Mouse (Mus musculus) small intestine, adult 2 months (tissue): ENCODE results near the gene Galm.

Source experiments
- CTCF ChIP-seq: fragments of 200-500 bp; IDR thresholded peaks from 2 replicates; pipeline ENCODE4 v1.5.1; 2012; ENCODE audit warnings: low read depth, mild to moderate bottlenecking, control low read depth, inconsistent platforms, low read length, moderate library complexity, mixed read lengths; ENCODE audit not compliant: insufficient replicate concordance, insufficient read length; ENCODE audit errors: extremely low read depth
- POLR2A ChIP-seq: fragments of 200-500 bp; IDR thresholded peaks from 2 replicates; pipeline ENCODE4 v1.6.1; 2012; ENCODE audit warnings: low read depth, mild to moderate bottlenecking, control low read depth, inconsistent platforms, low read length, moderate library complexity

DNA sequence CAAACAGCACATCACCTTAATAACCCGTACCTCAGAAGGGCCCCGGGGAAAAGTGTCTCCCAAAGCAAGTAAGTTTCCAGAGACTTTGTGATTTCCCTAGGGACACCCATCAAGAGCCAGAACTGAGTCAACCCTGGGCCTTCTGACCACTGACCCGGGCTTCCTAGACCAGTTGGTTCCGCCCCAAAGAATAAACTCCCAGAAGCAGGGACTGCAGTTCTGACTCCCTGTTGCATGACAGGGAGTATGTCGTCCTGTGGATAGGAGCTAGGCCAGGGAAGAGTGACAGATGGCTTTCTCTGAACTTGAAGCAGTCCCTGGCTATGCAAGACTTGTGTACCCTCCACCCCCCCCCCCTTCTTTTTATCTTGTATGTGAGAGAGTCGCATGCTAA, 21.7 kb downstream of the Galm start:
- TF ChIP-seq CTCF (no peak), POLR2A (no peak)
